Mouse (Mus musculus) thymus, postnatal 36 days (tissue): ENCODE data around the gene Tnk1.
A peak's percentile ranks its signal among the peaks of the same experiment; 100 is the strongest.

Source experiments
- DNase-seq, 2 experiments: peaks; one replicate each; pipeline ENCODE4 v3.0.0; 2022; ENCODE audit warnings: mixed read lengths in 2 of 2

Tnk1 gene

GRCm38 (mm10) chr11:69858113-69858998, at the start of gene Tnk1:
Gene Tnk1, minus strand, starts transcription at chr11:69858730.
- DNase-seq, result no peak

GRCm38 (mm10) chr11:69904311-69904710, 45.8 kb upstream of the Tnk1 start:
- no peak for DNase-seq

- DNase-seq, result no peak
These were observed 44.4 kb upstream of the Tnk1 start for GRCm38 (mm10) chr11:69902972-69903371.

- no peak for DNase-seq
These were observed 43.5 kb upstream of the Tnk1 start for GRCm38 (mm10) chr11:69901993-69902392.

- peak; percentile 92 to 97 for DNase-seq
These were observed 42.9 kb upstream of the Tnk1 start for GRCm38 (mm10) chr11:69901406-69901846.

GRCm38 (mm10) chr11:69900471-69901405, 42.2 kb upstream of the Tnk1 start, which contains the start of the genes 2810408A11Rik and Neurl4:
Gene 2810408A11Rik, minus strand, starts transcription at chr11:69900987.
Gene Neurl4, plus strand, starts transcription at chr11:69901072.
- peak; percentile 87 to 94 for DNase-seq

- no peak for DNase-seq
These were observed 41.3 kb upstream of the Tnk1 start for GRCm38 (mm10) chr11:69899870-69900269.

GRCm38 (mm10) chr11:69895291-69895690, 36.8 kb upstream of the Tnk1 start, which contains the start of gene Acap1:
Gene Acap1, minus strand, starts transcription at chr11:69895539.
- peak; percentile 76 to 82 for DNase-seq

- peak; percentile 88 to 92 for DNase-seq
These were observed 36.1 kb upstream of the Tnk1 start for GRCm38 (mm10) chr11:69894671-69895070.

- no peak for DNase-seq
These were observed 33.0 kb upstream of the Tnk1 start for GRCm38 (mm10) chr11:69891482-69891881.

GRCm38 (mm10) chr11:69886907-69887635, 28.5 kb upstream of the Tnk1 start:
- no peak for DNase-seq

GRCm38 (mm10) chr11:69884663-69885062, 26.1 kb upstream of the Tnk1 start:
- no peak for DNase-seq

- DNase-seq, result no peak
These were observed 25.7 kb upstream of the Tnk1 start for GRCm38 (mm10) chr11:69884240-69884639.

- DNase-seq, result no peak
These were observed 25.1 kb upstream of the Tnk1 start for GRCm38 (mm10) chr11:69883527-69884151.

- DNase-seq, result peak; percentile 69 to 70
These were observed 24.5 kb upstream of the Tnk1 start for GRCm38 (mm10) chr11:69883066-69883465.

- DNase-seq, result no peak
These were observed 23.5 kb upstream of the Tnk1 start for GRCm38 (mm10) chr11:69881787-69882670.

GRCm38 (mm10) chr11:69880853-69881603, 22.5 kb upstream of the Tnk1 start, which contains the start of gene Kctd11:
Gene Kctd11, minus strand, starts transcription at chr11:69881406.
- peak; percentile 65 to 79 for DNase-seq

GRCm38 (mm10) chr11:69880506-69880852, 21.9 kb upstream of the Tnk1 start:
- peak; percentile 66 to 67 for DNase-seq

- no peak for DNase-seq
These were observed 21.2 kb upstream of the Tnk1 start for GRCm38 (mm10) chr11:69879711-69880110.

- DNase-seq, result no peak
These were observed 20.4 kb upstream of the Tnk1 start for GRCm38 (mm10) chr11:69878952-69879351.
